Mouse (Mus musculus): ENCODE measurements around the gene Olfr324. TPM values are rescaled to one million over a fixed set of nuclear protein-coding genes. Genes with fewer than 3 reads are reported as not detected.

Olfr324 gene
- polyA plus RNA-seq, 1 experiment from 2014 or later = not detected

DNA sequence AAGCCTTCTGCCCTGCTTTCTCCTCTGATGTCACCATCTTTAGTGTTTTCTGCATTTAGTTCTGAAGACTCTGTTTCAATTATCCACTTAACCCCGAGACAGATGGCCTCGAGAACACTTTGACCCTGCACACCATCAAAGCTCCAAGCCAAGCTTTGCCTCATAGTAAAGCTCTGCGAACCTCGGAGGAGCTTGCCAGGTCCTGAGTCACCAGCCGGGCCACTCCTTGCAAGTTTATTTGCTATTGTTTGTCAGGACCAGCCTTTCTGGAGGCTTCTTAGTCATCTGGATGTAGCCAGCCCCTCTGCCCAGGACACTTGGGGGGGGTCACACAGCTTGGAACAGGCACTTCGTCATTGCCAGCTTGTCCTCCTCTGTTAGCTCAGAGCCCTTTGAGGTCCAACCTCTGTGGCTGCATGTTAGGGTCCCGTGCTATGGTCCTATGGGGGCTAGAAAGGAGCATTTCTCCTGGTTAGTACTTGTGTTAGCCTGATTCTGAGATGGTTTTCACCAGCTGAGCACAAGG lies 43.3 kb downstream of the Olfr324 start:
- 54% methylated on average over 7 of the region's 7 CpGs for WGBS
- no peak overlapping the region for H3K4me2 ChIP-seq (replicated peaks)
- H3K27me3 ChIP-seq (replicated peaks) = peaks cover 7% of the 10 kb centered on the region
- no peaks in the 10 kb centered on the region for H3K36me3 ChIP-seq
- no peak for ATAC-seq
- peaks cover 6% of the 10 kb centered on the region for H3K4me1 ChIP-seq (replicated peaks)
- H3K27ac ChIP-seq = no peak overlapping the region
- H3K9me3 ChIP-seq = no peaks in the 10 kb centered on the region
- no peak overlapping the region for H3K4me3 ChIP-seq (replicated peaks)
- no peak overlapping the region for H3K9ac ChIP-seq

DNA sequence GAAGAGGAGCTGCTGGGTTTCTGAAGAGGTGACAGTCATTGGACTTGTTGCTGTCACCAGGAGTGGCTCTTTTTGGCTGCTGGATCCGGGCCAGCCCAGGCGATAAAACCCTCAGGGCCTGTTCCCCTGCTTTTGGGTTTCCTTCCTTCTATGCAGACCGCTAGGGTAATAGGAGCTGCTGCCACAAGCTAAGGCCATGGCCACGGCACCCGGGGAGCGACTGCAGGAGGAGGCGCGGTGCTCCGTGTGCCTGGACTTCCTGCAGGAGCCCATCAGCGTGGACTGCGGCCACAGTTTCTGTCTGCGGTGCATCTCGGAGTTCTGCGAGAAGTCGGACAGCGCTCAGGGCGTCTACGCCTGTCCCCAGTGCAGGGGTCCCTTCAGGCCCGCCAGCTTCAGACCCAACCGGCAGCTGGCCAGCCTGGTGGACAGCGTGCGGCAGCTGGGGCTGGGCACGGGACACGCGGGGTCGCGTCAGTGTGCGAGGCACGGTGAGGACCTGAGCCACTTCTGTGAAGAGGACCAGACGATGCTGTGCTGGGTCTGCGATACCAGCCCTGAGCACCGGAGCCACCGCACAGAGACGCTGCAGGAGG lies 45.5 kb downstream of the Olfr324 start, which contains the start of gene Trim58:
Gene Trim58, plus strand, starts transcription at position 194 of the 596 bp plus-strand sequence.
- H3K9me3 ChIP-seq = no peaks in the 10 kb centered on the region
- WGBS = 3% methylated on average over 34 of the region's 34 CpGs
- H3K27me3 ChIP-seq (replicated peaks) = peaks cover 7% of the 10 kb centered on the region
- peak; percentile 56 for ATAC-seq
- peak within 1 kb of the TSS; percentile 76 for H3K4me2 ChIP-seq (replicated peaks)
- H3K4me3 ChIP-seq (replicated peaks) = peak within 1 kb of the TSS; percentile 33
- H3K27ac ChIP-seq = no peak within 1 kb of the TSS
- peak within 1 kb of the TSS; percentile 28 for H3K9ac ChIP-seq
- H3K4me1 ChIP-seq (replicated peaks) = peaks cover 6% of the 10 kb centered on the region
- no peaks in the 10 kb centered on the region for H3K36me3 ChIP-seq

DNA sequence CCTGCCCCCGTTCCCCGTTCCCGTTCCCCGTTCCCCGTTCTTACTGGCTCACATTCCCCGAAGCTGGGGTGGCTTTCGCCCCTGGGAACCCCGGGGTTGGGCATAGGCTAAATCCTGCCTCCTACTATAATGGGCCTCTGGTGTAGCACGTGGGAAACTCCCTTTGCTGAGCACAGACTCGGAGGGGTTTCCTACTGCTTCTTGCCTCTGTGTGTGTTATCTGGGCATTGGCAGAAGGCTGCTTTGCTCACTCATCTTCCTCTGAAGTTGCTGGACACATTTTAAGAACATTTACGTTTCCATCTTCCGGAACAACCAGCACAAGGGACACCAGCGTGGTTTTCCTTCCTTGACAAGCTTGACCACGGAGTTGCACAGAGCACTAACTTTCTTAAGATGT lies 46.1 kb downstream of the Olfr324 start:
- Histone ChIP-seq H3K27me3 (replicated peaks) (peaks cover 7% of the 10 kb centered on the region), H3K4me1 (replicated peaks) (peaks cover 6% of the 10 kb centered on the region), H3K36me3 (no peaks in the 10 kb centered on the region), H3K9ac (no peak overlapping the region), H3K4me2 (replicated peaks) (peak overlapping the region; percentile 76), H3K9me3 (no peaks in the 10 kb centered on the region), H3K27ac (no peak overlapping the region), H3K4me3 (replicated peaks) (no peak overlapping the region)
- no peak for ATAC-seq
- 39% methylated on average over 14 of the region's 14 CpGs for WGBS

DNA sequence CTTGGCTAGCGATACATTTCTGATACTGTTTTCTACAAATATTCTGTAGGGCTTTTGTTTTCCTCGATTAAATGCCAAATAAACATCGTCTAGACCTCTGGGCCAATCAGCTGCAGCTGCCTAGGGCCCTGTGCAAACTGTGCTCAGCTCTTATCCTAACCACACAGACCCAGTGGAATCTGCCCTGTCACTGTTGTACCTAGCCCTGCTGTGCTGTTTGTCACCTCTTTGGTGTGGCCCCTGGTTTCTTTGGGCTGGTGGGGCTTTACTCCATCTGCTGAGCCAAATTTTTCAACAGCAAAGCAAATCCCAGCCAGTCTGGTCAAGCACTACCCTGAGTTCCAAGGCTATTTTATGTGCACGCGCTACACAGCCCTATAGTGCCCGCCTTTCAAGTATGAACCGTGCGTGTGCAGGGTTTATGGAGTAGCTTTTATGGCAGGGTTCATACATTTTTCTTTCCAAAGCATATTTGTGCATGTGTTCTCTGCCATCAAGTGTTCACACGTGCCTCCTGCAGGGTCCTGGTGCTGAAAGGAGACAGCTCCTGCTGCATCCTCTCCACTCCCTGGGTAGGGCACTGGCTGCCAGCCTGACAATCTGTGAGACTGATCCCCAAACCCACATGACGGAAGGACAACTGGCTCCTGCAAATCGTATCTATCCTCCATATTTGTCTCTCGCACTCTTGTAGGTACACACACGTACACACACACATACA lies 46.9 kb downstream of the Olfr324 start:
- peaks cover 7% of the 10 kb centered on the region for H3K27me3 ChIP-seq (replicated peaks)
- no peak overlapping the region for H3K4me2 ChIP-seq (replicated peaks)
- H3K9me3 ChIP-seq = no peaks in the 10 kb centered on the region
- H3K36me3 ChIP-seq = no peaks in the 10 kb centered on the region
- ATAC-seq = peak; percentile 83; the same call in 1 of the 2 replicates
- 78% methylated on average over 13 of the region's 13 CpGs for WGBS
- H3K9ac ChIP-seq = no peak overlapping the region
- H3K4me3 ChIP-seq (replicated peaks) = no peak overlapping the region
- no peak overlapping the region for H3K27ac ChIP-seq
- H3K4me1 ChIP-seq (replicated peaks) = peaks cover 6% of the 10 kb centered on the region

DNA sequence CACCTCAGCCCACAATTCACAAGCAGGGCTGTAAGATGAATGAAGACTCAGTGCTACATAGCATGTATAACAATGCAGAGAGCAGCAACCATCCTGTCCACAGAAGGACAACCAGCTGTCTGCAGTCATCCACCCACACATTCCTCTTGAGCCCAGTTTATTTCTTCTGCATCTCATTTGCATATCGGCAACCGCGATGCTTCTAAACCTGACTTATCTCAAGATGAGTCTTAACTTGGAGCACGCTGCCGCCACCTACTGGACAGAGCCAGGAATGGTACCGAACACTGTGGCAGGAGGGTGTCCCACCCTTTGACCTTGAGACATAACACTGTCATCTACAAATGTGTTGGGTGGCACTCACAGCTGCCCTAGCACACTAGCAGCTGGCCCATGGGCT lies 48.4 kb downstream of the Olfr324 start:
- Histone ChIP-seq H3K9ac (no peak overlapping the region), H3K9me3 (no peaks in the 10 kb centered on the region), H3K4me3 (replicated peaks) (no peak overlapping the region), H3K4me2 (replicated peaks) (no peak overlapping the region), H3K27me3 (replicated peaks) (peaks cover 7% of the 10 kb centered on the region), H3K27ac (no peak overlapping the region), H3K36me3 (no peaks in the 10 kb centered on the region), H3K4me1 (replicated peaks) (peaks cover 6% of the 10 kb centered on the region)
- WGBS = 35% methylated on average over 6 of the region's 6 CpGs
- ATAC-seq = no peak

Other genes starting within 250 kb of the Olfr324 start
- gene Lypd8, start 216.1 kb upstream of the Olfr324 start, polyA plus RNA-seq (2015; fragmentation: Nextera tagmentation; extraction: Ambion mirVana) = 874 and 977 TPM in 2 replicates
- 0.20 TPM in 1 of 2 replicates, not detected in the other for gene 1810065E05Rik, start 174.0 kb upstream of the Olfr324 start, polyA plus RNA-seq (2015; fragmentation: Nextera tagmentation; extraction: Ambion mirVana)
- not detected in 2 replicates for gene Gm12253, start 162.6 kb upstream of the Olfr324 start, polyA plus RNA-seq (2015; fragmentation: Nextera tagmentation; extraction: Ambion mirVana)
- gene Lypd9, start 142.2 kb upstream of the Olfr324 start, polyA plus RNA-seq (2015; fragmentation: Nextera tagmentation; extraction: Ambion mirVana) = not detected in 2 replicates
- not detected in 2 replicates for gene Olfr30, start 132.8 kb upstream of the Olfr324 start, polyA plus RNA-seq (2015; fragmentation: Nextera tagmentation; extraction: Ambion mirVana)
- not detected in 2 replicates for gene Olfr332, start 102.6 kb upstream of the Olfr324 start, polyA plus RNA-seq (2015; fragmentation: Nextera tagmentation; extraction: Ambion mirVana)
- gene Olfr331, start 92.5 kb upstream of the Olfr324 start, polyA plus RNA-seq (2015; fragmentation: Nextera tagmentation; extraction: Ambion mirVana) = not detected in 2 replicates
- gene Olfr330, start 60.3 kb upstream of the Olfr324 start, polyA plus RNA-seq (2015; fragmentation: Nextera tagmentation; extraction: Ambion mirVana) = not detected in 2 replicates
- gene Olfr329-ps, start 48.7 kb upstream of the Olfr324 start, polyA plus RNA-seq (2015; fragmentation: Nextera tagmentation; extraction: Ambion mirVana) = not detected in 2 replicates
- gene Olfr328, start 39.5 kb upstream of the Olfr324 start, polyA plus RNA-seq (2015; fragmentation: Nextera tagmentation; extraction: Ambion mirVana) = 0.05 TPM in 1 of 2 replicates, not detected in the other
- not detected in 2 replicates for gene Olfr224, start 24.6 kb upstream of the Olfr324 start, polyA plus RNA-seq (2015; fragmentation: Nextera tagmentation; extraction: Ambion mirVana)
- not detected in 2 replicates for gene Olfr325, start 17.4 kb upstream of the Olfr324 start, polyA plus RNA-seq (2015; fragmentation: Nextera tagmentation; extraction: Ambion mirVana)
- 0.19 TPM in 1 of 2 replicates, not detected in the other for gene 2210407C18Rik, start 21.0 kb downstream of the Olfr324 start, polyA plus RNA-seq (2015; fragmentation: Nextera tagmentation; extraction: Ambion mirVana)
- gene Olfr323, start 35.4 kb downstream of the Olfr324 start, polyA plus RNA-seq (2015; fragmentation: Nextera tagmentation; extraction: Ambion mirVana) = not detected in 2 replicates
- gene Trim58, start 45.4 kb downstream of the Olfr324 start, polyA plus RNA-seq (2015; fragmentation: Nextera tagmentation; extraction: Ambion mirVana) = 0.16 and 0.23 TPM in 2 replicates
- gene Olfr322, start 63.7 kb downstream of the Olfr324 start, polyA plus RNA-seq (2015; fragmentation: Nextera tagmentation; extraction: Ambion mirVana) = not detected in 2 replicates
- gene Olfr320, start 86.0 kb downstream of the Olfr324 start, polyA plus RNA-seq (2015; fragmentation: Nextera tagmentation; extraction: Ambion mirVana) = not detected in 2 replicates
- not detected in 2 replicates for gene Olfr319, start 104.0 kb downstream of the Olfr324 start, polyA plus RNA-seq (2015; fragmentation: Nextera tagmentation; extraction: Ambion mirVana)
- gene Olfr318, start 128.9 kb downstream of the Olfr324 start, polyA plus RNA-seq (2015; fragmentation: Nextera tagmentation; extraction: Ambion mirVana) = not detected in 2 replicates
- not detected in 2 replicates for gene Olfr317, start 144.1 kb downstream of the Olfr324 start, polyA plus RNA-seq (2015; fragmentation: Nextera tagmentation; extraction: Ambion mirVana)
- gene Olfr316, start 157.6 kb downstream of the Olfr324 start, polyA plus RNA-seq (2015; fragmentation: Nextera tagmentation; extraction: Ambion mirVana) = not detected in 2 replicates
- not detected in 2 replicates for gene Olfr315, start 178.1 kb downstream of the Olfr324 start, polyA plus RNA-seq (2015; fragmentation: Nextera tagmentation; extraction: Ambion mirVana)
- gene Olfr314, start 187.8 kb downstream of the Olfr324 start, polyA plus RNA-seq (2015; fragmentation: Nextera tagmentation; extraction: Ambion mirVana) = not detected in 2 replicates
- 16.8 and 17.2 TPM in 2 replicates for gene Fam183b, start 206.8 kb downstream of the Olfr324 start, polyA plus RNA-seq (2015; fragmentation: Nextera tagmentation; extraction: Ambion mirVana)
- gene Olfr313, start 219.9 kb downstream of the Olfr324 start, polyA plus RNA-seq (2015; fragmentation: Nextera tagmentation; extraction: Ambion mirVana) = not detected in 2 replicates
- gene Olfr312, start 234.1 kb downstream of the Olfr324 start, polyA plus RNA-seq (2015; fragmentation: Nextera tagmentation; extraction: Ambion mirVana) = not detected in 2 replicates
- not detected in 2 replicates for gene Olfr311, start 244.1 kb downstream of the Olfr324 start, polyA plus RNA-seq (2015; fragmentation: Nextera tagmentation; extraction: Ambion mirVana)

Measured in intestine, embryonic 15.5 days (tissue).